Mouse (Mus musculus) myocyte (in vitro differentiated cells): Measurements from ENCODE around the gene Slc38a11.

ENCODE experiments used
- MAX ChIP-seq: IDR thresholded peaks from one replicate; pipeline ENCODE4 v1.6.1; 2011; ENCODE audit warnings: low read depth, mild to moderate bottlenecking, control low read depth
- MYOD1 ChIP-seq, 3 experiments: IDR thresholded peaks; one replicate each; pipeline ENCODE4 v1.6.1; 2011; ENCODE audit warnings: control low read depth in 2 of 3, low read depth in 2 of 3, mild to moderate bottlenecking in 2 of 3, moderate library complexity in 1 of 3; ENCODE audit not compliant: insufficient read length in 2 of 3, control insufficient read depth in 1 of 3
- POLR2A ChIP-seq: IDR thresholded peaks from one replicate; pipeline ENCODE4 v1.6.1; 2011; ENCODE audit warnings: low read depth, mild to moderate bottlenecking, control low read depth, moderate library complexity; ENCODE audit not compliant: insufficient read length
- SRF ChIP-seq: IDR thresholded peaks from one replicate; pipeline ENCODE4 v1.6.1; 2011; ENCODE audit warnings: low read depth; ENCODE audit not compliant: control insufficient read depth, insufficient read length
- TCF12 ChIP-seq: IDR thresholded peaks from one replicate; pipeline ENCODE4 v1.6.1; 2011; ENCODE audit warnings: mild to moderate bottlenecking, control low read depth; ENCODE audit not compliant: poor library complexity, insufficient read depth, severe bottlenecking
- TCF3 ChIP-seq: IDR thresholded peaks from one replicate; pipeline ENCODE4 v1.6.1; 2011; ENCODE audit warnings: low read depth, control low read depth; ENCODE audit not compliant: insufficient read length
- USF1 ChIP-seq: IDR thresholded peaks from one replicate; pipeline ENCODE4 v1.6.1; 2011; ENCODE audit warnings: low read depth, mild to moderate bottlenecking, control low read depth, moderate library complexity

- TF ChIP-seq POLR2A: no peak
- TF ChIP-seq MYOD1 (IDR thresholded peaks at IDR 0.05; ENCODE audit: control insufficient read depth in 1 of 3, insufficient read length in 2 of 3, low read depth in 2 of 3): no peak
- TF ChIP-seq USF1: no peak
- TF ChIP-seq MAX: no peak
- TF ChIP-seq TCF3: no peak
- no peak for TF ChIP-seq TCF12
- TF ChIP-seq SRF: no peak
Measured at GRCm38 (mm10) chr2:65273910-65274309, 89.9 kb downstream of the Slc38a11 start.
